Mouse (Mus musculus) lung, embryonic 15.5 days (tissue): Measurements from ENCODE around the gene Rnls. TPM values are rescaled to one million over a fixed set of nuclear protein-coding genes. Genes with fewer than 3 reads are reported as not detected.

Experiments used
- ATAC-seq: fragments of 200-750 bp; cut with Nextera tagmentation; 2 replicates; pipeline ENCODE4 v1.8.0; 2017; ENCODE audit warnings: moderate number of reproducible peaks, borderline replicate concordance; ENCODE audit not compliant: low FRiP score, low TSS enrichment; ENCODE audit errors: extremely low read depth
- H3K27ac ChIP-seq: fragments of 300-500 bp; sonication (generic); 2 replicates; pipeline ENCODE4 v1.5.1; 2015; ENCODE audit warnings: moderate library complexity, mild to moderate bottlenecking, inconsistent platforms
- H3K27me3 ChIP-seq: fragments of 300-500 bp; sonication (generic); 2 replicates; pipeline ENCODE4 v1.6.1; 2015; ENCODE audit warnings: inconsistent platforms
- H3K36me3 ChIP-seq: fragments of 300-500 bp; sonication (generic); 2 replicates; pipeline ENCODE4 v1.6.1; 2015; ENCODE audit warnings: inconsistent platforms
- H3K4me1 ChIP-seq: fragments of 300-500 bp; sonication (generic); 2 replicates; pipeline ENCODE4 v1.6.1; 2015; ENCODE audit warnings: inconsistent platforms
- H3K4me2 ChIP-seq: fragments of 300-500 bp; sonication (generic); 2 replicates; pipeline ENCODE4 v1.6.1; 2015; ENCODE audit warnings: inconsistent platforms, mild to moderate bottlenecking, moderate library complexity
- H3K4me3 ChIP-seq: fragments of 300-500 bp; sonication (generic); 2 replicates; pipeline ENCODE4 v1.5.1; 2015; ENCODE audit warnings: mild to moderate bottlenecking, inconsistent platforms
- H3K9ac ChIP-seq: fragments of 300-500 bp; sonication (generic); 2 replicates; pipeline ENCODE4 v1.6.1; 2015; ENCODE audit warnings: inconsistent platforms
- H3K9me3 ChIP-seq: fragments of 300-500 bp; sonication (generic); 2 replicates; pipeline ENCODE4 v1.6.1; 2016; ENCODE audit warnings: inconsistent platforms
- WGBS: fragments of 180-500 bp; shearing (Covaris S2); methylation state at CpG from one replicate; pipeline ENCODE4 v1.1.7; 2015; 5-methylcytosine and 5-hydroxymethylcytosine counted together
- polyA plus RNA-seq: library from polyadenylated mRNA; unstranded; fragments of >200 nt; fragmentation: Nextera tagmentation; extraction: Ambion mirVana; gene quantifications from 2 replicates; pipeline ENCODE4 v1.2.1, GENCODE M21; 2015

Gene Rnls
- polyA plus RNA-seq, 1 experiment from 2014 or later, result 6.5 TPM

- H3K27me3 ChIP-seq, result no peaks in the 10 kb centered on the region
- WGBS, result 75% methylated on average over 6 of the region's 6 CpGs
- H3K4me3 ChIP-seq, result no peak overlapping the region
- H3K27ac ChIP-seq, result no peak overlapping the region
- H3K36me3 ChIP-seq, result no peaks in the 10 kb centered on the region
- no peaks in the 10 kb centered on the region for H3K9me3 ChIP-seq
- ATAC-seq, result no peak
- no peak overlapping the region for H3K4me2 ChIP-seq
- no peak overlapping the region for H3K9ac ChIP-seq
- peaks cover 9% of the 10 kb centered on the region for H3K4me1 ChIP-seq
These were observed 222.2 kb downstream of the Rnls start for GRCm38 (mm10) chr19:33169881-33170280.

- 27% methylated on average over 17 of the region's 17 CpGs for WGBS
- Histone ChIP-seq H3K4me2 (peak overlapping the region; percentile 20), H3K27me3 (no peaks in the 10 kb centered on the region), H3K4me3 (no peak overlapping the region), H3K4me1 (peaks cover 9% of the 10 kb centered on the region), H3K9ac (no peak overlapping the region), H3K27ac (no peak overlapping the region), H3K36me3 (no peaks in the 10 kb centered on the region), H3K9me3 (no peaks in the 10 kb centered on the region)
- ATAC-seq, result no peak
These were observed 224.4 kb downstream of the Rnls start for GRCm38 (mm10) chr19:33167528-33168264.

- no peak for ATAC-seq
- H3K27me3 ChIP-seq, result no peaks in the 10 kb centered on the region
- H3K4me2 ChIP-seq, result no peak overlapping the region
- no peaks in the 10 kb centered on the region for H3K36me3 ChIP-seq
- H3K4me3 ChIP-seq, result no peak overlapping the region
- no peak overlapping the region for H3K9ac ChIP-seq
- H3K4me1 ChIP-seq, result peaks cover 9% of the 10 kb centered on the region
- H3K9me3 ChIP-seq, result no peaks in the 10 kb centered on the region
- no peak overlapping the region for H3K27ac ChIP-seq
- WGBS, result 77% methylated on average over 5 of the region's 5 CpGs
These were observed 227.3 kb downstream of the Rnls start for GRCm38 (mm10) chr19:33164801-33165200.

GRCm38 (mm10) chr19:33161903-33162302 is 230.2 kb downstream of the Rnls start:
- no peak overlapping the region for H3K4me3 ChIP-seq
- H3K4me2 ChIP-seq, result no peak overlapping the region
- H3K4me1 ChIP-seq, result no peaks in the 10 kb centered on the region
- H3K27me3 ChIP-seq, result no peaks in the 10 kb centered on the region
- 57% methylated on average over 1 of the region's 1 CpGs for WGBS
- H3K36me3 ChIP-seq, result no peaks in the 10 kb centered on the region
- no peak overlapping the region for H3K27ac ChIP-seq
- ATAC-seq, result no peak
- no peak overlapping the region for H3K9ac ChIP-seq
- no peaks in the 10 kb centered on the region for H3K9me3 ChIP-seq

GRCm38 (mm10) chr19:33159897-33160296 is 232.2 kb downstream of the Rnls start:
- ATAC-seq, result no peak
- Histone ChIP-seq H3K4me3 (no peak overlapping the region), H3K4me2 (no peak overlapping the region), H3K27me3 (no peaks in the 10 kb centered on the region), H3K4me1 (no peaks in the 10 kb centered on the region), H3K36me3 (no peaks in the 10 kb centered on the region), H3K9me3 (no peaks in the 10 kb centered on the region), H3K27ac (no peak overlapping the region), H3K9ac (no peak overlapping the region)
- 80% methylated on average over 2 of the region's 2 CpGs for WGBS

- no peak for ATAC-seq
- WGBS, result 86% methylated on average over 1 of the region's 1 CpGs
- H3K27ac ChIP-seq, result no peak overlapping the region
These were observed 232.9 kb downstream of the Rnls start for GRCm38 (mm10) chr19:33159192-33159591.

GRCm38 (mm10) chr19:33158234-33158633 is 233.9 kb downstream of the Rnls start:
- no peaks in the 10 kb centered on the region for H3K27me3 ChIP-seq
- no peak overlapping the region for H3K9ac ChIP-seq
- no peaks in the 10 kb centered on the region for H3K36me3 ChIP-seq
- ATAC-seq, result no peak
- H3K9me3 ChIP-seq, result no peaks in the 10 kb centered on the region
- H3K4me2 ChIP-seq, result no peak overlapping the region
- H3K4me1 ChIP-seq, result no peaks in the 10 kb centered on the region
- H3K4me3 ChIP-seq, result no peak overlapping the region
- H3K27ac ChIP-seq, result no peak overlapping the region
- 74% methylated on average over 2 of the region's 2 CpGs for WGBS

More at GRCm38 (mm10) chr19:33159192-33159591, 232.9 kb downstream of the Rnls start:
- Histone ChIP-seq H3K9me3 (no peaks in the 10 kb centered on the region), H3K4me3 (no peak overlapping the region), H3K27me3 (no peaks in the 10 kb centered on the region), H3K9ac (no peak overlapping the region), H3K36me3 (no peaks in the 10 kb centered on the region), H3K4me1 (no peaks in the 10 kb centered on the region), H3K4me2 (no peak overlapping the region)

- 75% methylated on average over 3 of the region's 3 CpGs for WGBS
- Histone ChIP-seq H3K36me3 (no peaks in the 10 kb centered on the region), H3K9ac (no peak overlapping the region), H3K27me3 (no peaks in the 10 kb centered on the region), H3K4me1 (no peaks in the 10 kb centered on the region), H3K27ac (no peak overlapping the region), H3K4me2 (no peak overlapping the region), H3K9me3 (no peaks in the 10 kb centered on the region), H3K4me3 (no peak overlapping the region)
- ATAC-seq, result no peak
These were observed 243.7 kb downstream of the Rnls start for GRCm38 (mm10) chr19:33148411-33148810.

GRCm38 (mm10) chr19:33143198-33143597 is 248.9 kb downstream of the Rnls start:
- no peaks in the 10 kb centered on the region for H3K36me3 ChIP-seq
- H3K9me3 ChIP-seq, result no peaks in the 10 kb centered on the region
- H3K27ac ChIP-seq, result no peak overlapping the region
- ATAC-seq, result no peak
- H3K4me2 ChIP-seq, result no peak overlapping the region
- no peaks in the 10 kb centered on the region for H3K4me1 ChIP-seq
- H3K27me3 ChIP-seq, result no peaks in the 10 kb centered on the region
- no peak overlapping the region for H3K4me3 ChIP-seq
- no peak overlapping the region for H3K9ac ChIP-seq
- WGBS, result 88% methylated on average over 2 of the region's 2 CpGs

GRCm38 (mm10) chr19:33137316-33137715 is 254.8 kb downstream of the Rnls start:
- Histone ChIP-seq H3K9ac (no peak overlapping the region), H3K4me3 (no peak overlapping the region), H3K36me3 (no peaks in the 10 kb centered on the region), H3K27me3 (no peaks in the 10 kb centered on the region), H3K4me1 (no peaks in the 10 kb centered on the region), H3K27ac (no peak overlapping the region), H3K9me3 (no peaks in the 10 kb centered on the region), H3K4me2 (no peak overlapping the region)
- no peak for ATAC-seq
- 68% methylated on average over 5 of the region's 5 CpGs for WGBS

- Histone ChIP-seq H3K36me3 (no peaks in the 10 kb centered on the region), H3K9ac (no peak overlapping the region), H3K4me2 (no peak overlapping the region), H3K27me3 (no peaks in the 10 kb centered on the region), H3K4me1 (no peaks in the 10 kb centered on the region), H3K4me3 (no peak overlapping the region), H3K9me3 (no peaks in the 10 kb centered on the region), H3K27ac (no peak overlapping the region)
- WGBS, result 86% methylated on average over 6 of the region's 6 CpGs
- ATAC-seq, result no peak
These were observed 269.4 kb downstream of the Rnls start for GRCm38 (mm10) chr19:33122611-33123226.

- no peak for ATAC-seq
- Histone ChIP-seq H3K36me3 (no peaks in the 10 kb centered on the region), H3K27me3 (no peaks in the 10 kb centered on the region), H3K4me1 (no peaks in the 10 kb centered on the region), H3K4me3 (no peak overlapping the region), H3K9me3 (no peaks in the 10 kb centered on the region), H3K27ac (no peak overlapping the region), H3K4me2 (no peak overlapping the region), H3K9ac (no peak overlapping the region)
- 78% methylated on average over 5 of the region's 5 CpGs for WGBS
These were observed 272.1 kb downstream of the Rnls start for GRCm38 (mm10) chr19:33119947-33120346.
